Mouse (Mus musculus) urinary bladder, postnatal 14 days (tissue): ENCODE data around the gene Plek2.
"Not testable (repeated sequence)": the region's sequence is repeated elsewhere in the genome, so short reads cannot be mapped to it uniquely, and the experiment has no call there.

Experiments
- DNase-seq: peaks from one replicate; pipeline ENCODE4 v3.0.0; 2021; ENCODE audit warnings: low spot score

Gene Plek2

DNA sequence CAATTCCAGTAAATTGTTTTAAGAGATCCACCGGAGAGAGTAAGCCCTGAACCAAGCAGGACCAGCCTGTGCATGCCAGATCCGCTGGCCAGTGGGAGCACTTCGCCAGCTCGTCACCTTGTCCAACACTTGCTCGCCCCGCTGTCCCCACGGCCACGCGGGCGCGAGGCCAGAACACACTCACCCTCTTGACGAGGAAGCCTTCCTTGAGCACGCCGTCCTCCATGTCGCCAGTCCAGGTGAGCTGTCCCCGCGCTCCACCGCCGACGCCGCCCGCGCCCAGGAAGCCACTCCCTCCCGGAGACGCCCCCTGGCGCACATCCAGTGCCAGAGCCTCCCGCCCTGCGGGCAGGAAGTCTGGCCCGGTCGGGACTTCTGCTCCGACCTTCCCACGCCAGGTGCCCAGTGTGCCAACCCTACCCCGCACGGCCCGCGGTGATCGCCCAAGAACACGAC lies at the start of gene Plek2:
Plek2 (minus strand) TSS at position 258 of the 456 bp plus-strand sequence.
- peak; percentile 91 for DNase-seq

- DNase-seq: no peak
These were observed 49.6 kb upstream of the Plek2 start for GRCm38 (mm10) chr12:78956405-78956804.

DNA sequence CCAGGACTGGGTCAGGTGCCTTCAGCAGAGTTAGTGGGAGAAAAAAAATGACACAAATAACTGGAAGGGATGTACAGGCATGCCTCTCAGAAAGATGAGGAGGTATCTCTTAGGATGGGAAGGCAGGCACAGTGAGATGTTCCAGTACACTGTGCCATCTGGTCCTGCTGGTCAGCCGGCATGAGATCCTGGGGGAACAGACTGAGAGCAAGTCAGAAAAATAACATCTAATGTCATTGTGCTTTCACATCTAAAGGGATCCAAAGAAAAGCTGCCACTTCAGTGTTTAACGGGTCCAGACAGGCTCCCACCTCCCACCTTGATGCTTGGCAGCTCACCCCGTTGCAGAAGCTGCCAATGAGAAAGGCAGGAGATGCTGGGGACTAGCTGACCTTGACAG lies 45.7 kb upstream of the Plek2 start:
- DNase-seq: no peak

DNA sequence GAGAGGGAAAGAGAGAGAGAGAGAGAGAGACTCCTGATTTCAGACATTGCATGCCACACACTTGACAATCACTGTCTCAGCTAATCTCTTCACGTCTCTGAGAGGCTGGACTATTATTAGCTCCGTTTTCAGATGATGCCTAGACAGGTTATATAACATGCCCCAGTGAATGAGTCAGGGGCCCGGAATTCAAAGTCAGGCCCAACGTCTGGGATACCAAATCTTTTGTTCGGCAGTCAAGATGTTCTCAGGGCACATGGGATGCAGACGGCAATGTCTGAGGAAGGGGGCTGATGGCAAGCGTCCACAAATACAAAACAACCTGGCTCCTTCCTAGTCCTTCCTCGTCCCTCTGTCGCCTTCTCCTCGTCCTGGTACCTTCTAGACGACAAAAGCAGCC lies 45.3 kb upstream of the Plek2 start:
- DNase-seq: no peak

- no peak for DNase-seq
These were observed 40.9 kb upstream of the Plek2 start for GRCm38 (mm10) chr12:78947661-78948060.

DNA sequence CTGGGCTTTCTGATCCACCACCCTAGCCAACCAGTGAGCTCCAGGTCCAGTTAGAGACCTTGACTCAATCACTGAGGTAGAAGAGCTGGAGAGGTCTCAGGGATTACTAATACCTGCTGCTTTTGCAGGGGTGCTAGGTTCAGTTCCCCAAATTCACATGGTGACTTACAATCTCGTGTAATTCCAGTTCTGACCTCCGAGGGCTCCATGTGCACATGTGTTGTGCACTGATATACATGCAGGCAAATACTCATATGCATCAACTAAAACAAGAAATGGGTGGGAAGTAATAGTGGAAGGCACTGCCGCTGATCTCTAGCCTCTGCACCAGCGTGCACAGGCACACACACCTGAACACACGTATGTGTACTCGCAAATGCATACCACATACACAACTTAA lies 40.4 kb upstream of the Plek2 start:
- DNase-seq: no peak

DNA sequence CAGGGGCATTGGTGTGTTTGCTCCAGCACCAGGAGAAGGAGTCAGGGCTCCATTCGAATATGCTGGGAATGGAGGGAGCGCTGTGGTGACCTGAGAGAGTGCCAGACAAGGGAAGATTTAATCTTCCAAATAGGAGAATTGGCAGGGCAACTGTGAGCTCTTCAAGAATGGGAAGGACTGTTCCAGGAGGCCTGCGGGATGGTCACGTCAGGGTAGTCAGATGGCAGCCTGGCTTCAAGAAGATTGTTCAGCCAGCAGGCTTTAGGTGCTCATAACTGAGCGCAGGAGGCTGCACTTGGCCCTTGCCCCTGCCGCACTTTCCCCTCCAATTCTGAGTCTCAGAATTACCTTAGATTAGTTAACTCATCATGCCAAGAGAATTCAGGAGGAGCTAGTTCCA lies 36.2 kb upstream of the Plek2 start:
- DNase-seq: no peak

DNA sequence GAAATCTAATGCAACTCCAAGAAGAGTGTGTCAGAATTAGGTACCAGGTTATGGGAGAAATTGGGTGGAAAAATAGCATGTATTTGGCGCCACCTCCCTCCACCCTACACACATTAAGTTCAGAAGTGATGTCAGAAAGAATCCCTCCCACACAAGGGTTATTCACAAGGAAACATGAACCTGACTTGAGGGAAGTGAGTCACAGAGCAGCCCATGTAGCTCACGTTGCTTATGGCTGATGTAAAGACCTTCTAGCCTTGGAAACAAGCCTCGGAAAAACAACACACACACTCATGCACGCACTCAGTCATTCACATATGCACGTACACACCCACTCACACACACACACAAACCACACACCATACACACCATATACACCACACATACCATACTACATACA lies 33.3 kb upstream of the Plek2 start:
- no peak for DNase-seq

- no peak for DNase-seq
These were observed 32.8 kb upstream of the Plek2 start for GRCm38 (mm10) chr12:78939393-78940037.

GRCm38 (mm10) chr12:78936494-78936893 lies 29.7 kb upstream of the Plek2 start:
- DNase-seq: no peak

- no peak for DNase-seq
These were observed 23.1 kb upstream of the Plek2 start for GRCm38 (mm10) chr12:78929900-78930299.

DNA sequence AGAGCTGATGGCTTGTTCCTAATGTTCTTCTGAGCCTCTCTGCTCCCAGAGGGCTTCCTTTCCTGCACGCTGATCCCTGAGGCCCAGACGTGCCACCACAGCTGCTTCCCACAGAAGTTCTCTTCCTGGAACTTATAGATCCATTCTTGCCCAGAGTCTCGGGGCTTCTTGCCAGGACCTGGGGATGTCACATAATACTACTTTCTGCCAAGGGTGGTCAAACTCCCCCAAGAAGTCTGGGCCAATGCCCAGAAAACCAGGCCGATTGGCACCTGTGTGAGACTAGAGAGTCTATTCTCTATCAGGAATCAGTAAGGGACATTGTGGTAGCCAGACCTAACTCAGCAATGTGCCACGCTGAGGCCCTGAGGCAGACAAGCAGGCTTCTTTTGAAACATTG lies 20.5 kb upstream of the Plek2 start:
- DNase-seq: no peak

GRCm38 (mm10) chr12:78923539-78924189 lies 16.9 kb upstream of the Plek2 start:
- DNase-seq: no peak

DNA sequence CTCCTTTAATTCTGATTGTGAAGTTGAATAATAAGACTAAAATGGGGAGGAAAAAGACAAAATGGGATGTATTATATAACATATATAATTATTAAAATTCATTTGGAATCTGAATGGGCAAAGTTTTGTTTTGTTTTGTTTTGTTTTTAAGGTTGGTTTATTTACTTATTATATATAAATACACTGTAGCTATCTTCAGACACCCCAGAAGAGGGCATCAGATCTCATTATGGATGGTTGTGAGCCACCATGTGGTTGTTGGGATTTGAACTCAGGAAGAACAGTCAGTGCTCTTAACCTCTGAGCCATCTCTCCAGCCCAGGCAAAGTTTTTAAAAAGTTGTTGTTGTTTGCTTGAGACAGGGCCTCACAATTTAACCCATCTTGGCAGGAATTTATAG lies 16.2 kb upstream of the Plek2 start:
- DNase-seq: not testable (repeated sequence)

DNA sequence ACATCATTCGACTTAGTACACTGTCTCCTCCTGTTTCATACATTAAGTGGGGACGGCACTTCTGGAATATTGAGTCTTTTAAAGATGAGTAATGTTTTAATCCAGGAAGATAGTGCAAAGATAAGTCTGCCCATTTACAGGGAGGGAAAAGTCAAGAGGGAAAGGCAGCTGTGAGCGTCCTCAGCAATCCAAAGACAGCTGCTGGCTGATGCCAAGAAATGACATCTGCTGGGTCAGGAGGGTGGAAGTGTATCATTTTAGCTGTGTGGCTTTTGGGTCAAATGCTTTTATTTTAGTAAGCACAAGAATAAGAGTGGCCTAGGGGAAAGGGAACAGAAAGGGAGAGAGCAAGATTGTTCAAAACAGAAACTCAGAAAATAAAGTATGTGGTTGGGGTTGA lies 15.3 kb upstream of the Plek2 start:
- no peak for DNase-seq

DNA sequence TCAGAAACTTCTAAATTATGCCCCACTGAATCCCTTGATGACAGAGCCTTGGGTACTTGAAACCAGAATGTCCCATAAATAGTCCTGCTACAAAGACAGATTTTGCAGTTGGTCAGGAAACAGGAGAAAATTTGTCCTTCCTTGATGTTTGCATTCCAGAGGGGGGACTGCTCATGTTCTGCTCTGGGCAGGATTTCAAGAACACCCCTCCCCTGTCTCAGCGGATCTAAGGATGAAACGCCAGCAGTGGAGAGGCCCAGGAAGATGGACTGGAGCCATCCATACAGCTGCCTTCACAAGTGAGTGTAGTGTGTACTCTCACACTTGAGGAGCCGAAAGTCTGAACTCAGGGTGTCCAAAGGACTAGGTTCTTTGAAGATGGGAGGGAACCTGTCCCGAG lies 14.7 kb upstream of the Plek2 start:
- DNase-seq: no peak

- peak; percentile 55 for DNase-seq
These were observed 12.4 kb upstream of the Plek2 start for GRCm38 (mm10) chr12:78919079-78919712.

- DNase-seq: peak; percentile 85
These were observed 11.7 kb upstream of the Plek2 start for GRCm38 (mm10) chr12:78918227-78919078.

DNA sequence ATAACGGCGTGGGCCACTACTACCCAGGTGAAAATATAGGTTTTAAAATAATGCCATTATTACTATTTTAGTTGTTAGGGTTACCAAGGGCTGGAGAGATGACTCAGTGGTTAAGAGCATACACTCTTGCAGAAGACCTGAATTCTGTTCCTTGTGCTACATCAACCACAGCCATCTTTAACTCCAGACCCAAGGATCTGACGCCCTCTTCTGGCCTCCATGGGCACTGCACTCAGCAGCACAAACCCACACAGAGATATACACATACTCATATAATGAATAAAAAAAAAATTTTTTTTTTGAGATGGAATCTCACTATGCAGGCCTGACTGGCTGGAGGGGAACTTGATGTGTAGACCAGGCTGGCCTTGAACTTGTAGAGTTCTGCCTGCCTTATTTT lies 9.5 kb upstream of the Plek2 start:
- no peak for DNase-seq

DNA sequence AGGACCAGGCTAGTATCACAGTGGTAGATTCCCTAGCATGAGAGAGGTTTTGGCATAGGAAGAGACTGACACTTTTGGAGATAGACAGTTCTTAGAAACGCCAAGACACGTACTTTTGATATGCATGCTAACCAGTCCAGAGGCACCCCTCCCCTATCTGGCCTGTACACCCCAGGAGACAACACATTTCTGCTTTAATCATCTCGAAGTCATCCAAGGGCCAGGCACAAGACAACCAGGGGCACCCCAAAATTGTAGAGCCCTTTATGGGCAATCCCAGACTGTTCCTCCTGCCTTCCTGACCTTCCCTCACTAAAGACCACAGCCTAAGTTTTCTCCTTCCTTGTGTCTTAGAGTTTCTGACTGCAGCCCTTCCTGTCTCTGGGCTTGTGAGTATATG lies 8.8 kb upstream of the Plek2 start:
- DNase-seq: no peak

DNA sequence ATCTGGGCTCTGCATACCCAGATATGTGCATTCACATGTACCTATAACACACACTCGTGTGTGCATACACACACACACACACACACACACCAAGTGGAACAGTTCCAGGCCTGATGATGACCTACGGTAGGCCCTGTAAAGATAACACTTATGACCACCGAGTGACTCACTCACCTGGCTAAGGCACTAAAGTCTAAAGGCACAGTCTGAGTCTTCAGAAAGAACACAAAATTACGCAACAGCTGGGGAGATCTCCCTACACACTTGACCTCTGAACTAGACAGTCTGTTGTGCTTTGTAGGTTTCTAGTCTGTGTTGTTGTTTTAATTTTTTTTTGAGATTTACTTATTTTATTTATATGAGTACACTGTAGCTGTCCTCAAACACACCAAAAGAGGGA lies 7.7 kb upstream of the Plek2 start:
- DNase-seq: peak; percentile 40

DNA sequence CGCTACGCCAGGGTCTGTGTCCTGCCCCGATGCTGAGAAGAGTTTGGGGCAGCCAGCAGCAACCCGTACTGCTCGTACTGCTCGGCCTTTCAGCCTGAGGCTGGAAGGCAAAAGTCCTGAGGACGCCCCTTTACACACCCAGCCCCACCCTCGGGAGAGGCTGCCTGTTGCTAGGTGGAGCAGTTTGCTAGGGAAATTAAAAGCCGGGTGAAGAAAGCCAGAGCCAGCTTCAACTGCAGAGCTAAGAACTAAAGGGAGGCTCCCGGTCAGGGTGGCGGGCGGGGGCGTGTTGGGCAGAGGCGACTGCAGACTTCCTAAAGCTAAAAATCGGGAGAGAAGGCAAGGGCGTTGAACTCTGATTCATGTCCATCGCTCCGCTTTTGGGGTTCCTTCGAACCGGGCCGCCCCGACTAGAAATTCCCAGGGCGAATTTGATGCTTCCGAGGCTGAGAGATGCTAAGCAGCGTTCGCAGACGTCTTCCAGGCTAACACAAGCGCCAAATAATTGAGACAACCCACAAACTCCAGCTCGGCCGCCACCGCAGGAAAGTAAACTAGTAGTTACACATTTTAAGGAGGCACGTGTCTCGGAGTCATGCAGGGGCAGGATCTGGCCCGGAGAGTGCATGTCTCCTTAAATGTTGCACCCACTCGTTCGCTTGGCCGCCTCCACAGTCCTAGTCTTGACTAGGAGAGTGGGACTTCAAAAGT lies 5.1 kb upstream of the Plek2 start:
- DNase-seq: peak; percentile 61
